Mouse (Mus musculus): ENCODE data around the gene Slco2b1.

- no peak for TF ChIP-seq CTCF (IDR thresholded peaks at IDR 0.05; ENCODE audit: borderline replicate concordance, insufficient read depth, low read length)
- no peak for TF ChIP-seq POLR2A (IDR thresholded peaks at IDR 0.05; ENCODE audit: low read depth, low read length)
These were observed 83.8 kb downstream of the Slco2b1 start for GRCm38 (mm10) chr7:99627366-99627765.
